Mouse (Mus musculus) macrophage (primary cell): Measurements from ENCODE around the gene Vipas39. TPM values are rescaled to one million over a fixed set of nuclear protein-coding genes. Genes with fewer than 3 reads are reported as not detected.

Experiments used
- H3K27ac ChIP-seq: fragments of 350-480 bp; formaldehyde crosslinking; 2 replicates; pipeline ENCODE4 v1.9.0; 2021
- H3K36me3 ChIP-seq: fragments of 350-480 bp; formaldehyde crosslinking; 2 replicates; pipeline ENCODE4 v1.9.0; 2021; ENCODE audit errors: inconsistent target
- H3K4me3 ChIP-seq: fragments of 350-480 bp; formaldehyde crosslinking; 2 replicates; pipeline ENCODE4 v1.9.0; 2021; ENCODE audit errors: inconsistent target
- H3K79me2 ChIP-seq: fragments of 350-480 bp; formaldehyde crosslinking; 2 replicates; pipeline ENCODE4 v1.9.0; 2021; ENCODE audit errors: inconsistent target
- WGBS: methylation state at CpG from one replicate; pipeline ENCODE4 v1.1.7; 2026; ENCODE audit warnings: inconsistent platforms; ENCODE audit not compliant: missing documents; 5-methylcytosine and 5-hydroxymethylcytosine counted together
- polyA plus RNA-seq: library from polyadenylated mRNA; stranded (reverse); fragments of 250-400 nt; gene quantifications from 3 replicates; pipeline ENCODE4 v1.2.4, GENCODE M21; 2018; ENCODE audit warnings: inconsistent platforms

Gene Vipas39
- polyA plus RNA-seq, 1 experiment from 2014 or later = 136 TPM

DNA sequence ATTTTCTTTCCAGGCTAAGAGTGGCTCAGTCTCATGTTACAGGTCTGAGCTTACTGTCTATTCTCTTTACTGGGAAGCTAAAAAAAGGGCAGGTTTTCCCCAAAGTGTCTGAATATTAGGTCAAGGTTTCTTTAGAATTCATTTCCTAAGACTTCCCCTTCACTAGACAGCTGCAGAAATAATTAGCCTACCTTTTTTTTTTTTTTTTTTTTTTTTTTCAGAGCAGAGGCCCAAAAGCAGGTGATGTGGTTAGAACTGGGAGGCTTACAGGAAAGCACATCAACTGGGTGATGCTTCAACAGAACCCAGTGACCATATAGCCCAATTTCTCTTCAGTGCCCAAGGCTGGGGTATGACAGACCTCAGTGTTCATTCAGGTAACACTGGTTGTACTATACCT lies 69.7 kb downstream of the Vipas39 start:
- H3K4me3 ChIP-seq = no peak overlapping the region
- no peak overlapping the region for H3K27ac ChIP-seq
- peaks cover 82% of the 10 kb centered on the region for H3K79me2 ChIP-seq
- no peaks in the 10 kb centered on the region for H3K36me3 ChIP-seq

DNA sequence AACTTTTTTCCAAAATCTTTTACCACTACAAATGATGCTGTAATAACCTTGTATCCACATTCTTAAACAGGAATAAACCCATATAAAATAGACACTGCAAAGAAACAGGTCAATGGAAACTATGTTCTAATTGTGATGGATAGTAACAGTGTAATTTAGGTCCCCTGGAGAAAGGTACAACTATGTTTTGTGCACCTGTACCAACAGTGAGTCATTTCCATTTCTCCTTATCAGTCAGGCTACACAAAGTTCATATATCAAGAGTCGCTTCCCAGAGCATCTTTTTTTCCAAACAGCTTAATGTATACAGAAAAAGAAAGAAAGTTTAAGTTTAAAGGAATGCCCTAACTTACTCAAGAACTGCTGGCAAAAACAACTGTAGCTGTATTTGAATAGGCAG lies 71.0 kb downstream of the Vipas39 start:
- no peaks in the 10 kb centered on the region for H3K36me3 ChIP-seq
- WGBS = 86% methylated on average over 1 of the region's 1 CpGs
- H3K27ac ChIP-seq = no peak overlapping the region

DNA sequence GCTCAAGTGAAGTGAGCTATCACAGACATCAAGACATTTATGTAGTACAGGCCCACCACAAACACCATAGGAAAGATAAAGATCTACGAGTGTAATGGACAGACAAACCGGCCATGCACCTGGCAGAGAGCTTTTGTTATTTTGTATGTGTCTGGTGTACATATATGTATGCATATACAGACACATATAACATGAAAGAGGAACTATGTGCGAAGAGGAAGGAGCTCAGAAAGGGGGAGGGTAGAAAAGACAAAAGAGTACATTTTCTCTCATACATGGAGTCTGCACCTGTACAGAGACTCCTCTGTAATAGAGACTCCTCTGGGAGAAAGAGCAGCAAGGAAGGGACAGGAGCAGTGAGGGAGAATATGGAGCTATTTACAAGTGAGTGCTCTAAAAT lies 73.0 kb downstream of the Vipas39 start:
- H3K27ac ChIP-seq = no peak overlapping the region
- WGBS = 34% methylated on average over 3 of the region's 3 CpGs
- H3K4me3 ChIP-seq = no peak overlapping the region
- H3K79me2 ChIP-seq = peaks cover 100% of the 10 kb centered on the region
- no peaks in the 10 kb centered on the region for H3K36me3 ChIP-seq

More for the DNA sequence above, 71.0 kb downstream of the Vipas39 start:
- no peak overlapping the region for H3K4me3 ChIP-seq
- peaks cover 94% of the 10 kb centered on the region for H3K79me2 ChIP-seq

Other genes starting within 250 kb of the Vipas39 start
- not detected in 3 replicates for gene Tmem63c, start 244.9 kb downstream of the Vipas39 start, polyA plus RNA-seq
- 0.09 TPM in 1 of 3 replicates, not detected in the others for gene Ngb, start 163.7 kb downstream of the Vipas39 start, polyA plus RNA-seq
- 14.6 to 20.4 TPM (median 19.2 TPM) in 3 replicates for gene Gstz1, start 119.1 kb downstream of the Vipas39 start, polyA plus RNA-seq
- 5.8 to 7.9 TPM (median 5.8 TPM) in 3 replicates for gene Pomt2, start 118.3 kb downstream of the Vipas39 start, polyA plus RNA-seq
- 0.48 to 1.2 TPM (median 0.73 TPM) in 3 replicates for gene Samd15, start 66.5 kb downstream of the Vipas39 start, polyA plus RNA-seq
- 6.6 to 15.5 TPM (median 11.6 TPM) in 3 replicates for gene Tmed8, start 65.8 kb downstream of the Vipas39 start, polyA plus RNA-seq
- gene Noxred1, start 27.5 kb downstream of the Vipas39 start, polyA plus RNA-seq = 0.31 to 0.40 TPM (median 0.32 TPM) in 3 replicates
- gene Ahsa1, start 223 bp upstream of the Vipas39 start, polyA plus RNA-seq = 198 to 597 TPM (median 364 TPM) in 3 replicates
- 0.19 TPM in 1 of 3 replicates, not detected in the others for gene Ism2, start 33.4 kb upstream of the Vipas39 start, polyA plus RNA-seq
- 96.4 to 117 TPM (median 96.5 TPM) in 3 replicates for gene Sptlc2, start 122.1 kb upstream of the Vipas39 start, polyA plus RNA-seq
- gene Slirp, start 177.6 kb upstream of the Vipas39 start, polyA plus RNA-seq = 44.6 to 126 TPM (median 109 TPM) in 3 replicates
- gene Alkbh1, start 177.8 kb upstream of the Vipas39 start, polyA plus RNA-seq = 10.6 to 11.2 TPM (median 10.8 TPM) in 3 replicates
- 90.8 to 150 TPM (median 111 TPM) in 3 replicates for gene Snw1, start 206.0 kb upstream of the Vipas39 start, polyA plus RNA-seq
- gene Gm5788, start 228.5 kb upstream of the Vipas39 start, polyA plus RNA-seq = not detected in 3 replicates
- gene Gm8300, start 248.1 kb upstream of the Vipas39 start, polyA plus RNA-seq = not detected in 3 replicates